ENCODE assay signal across 22 mouse cellular contexts in the genomic region with DNA sequence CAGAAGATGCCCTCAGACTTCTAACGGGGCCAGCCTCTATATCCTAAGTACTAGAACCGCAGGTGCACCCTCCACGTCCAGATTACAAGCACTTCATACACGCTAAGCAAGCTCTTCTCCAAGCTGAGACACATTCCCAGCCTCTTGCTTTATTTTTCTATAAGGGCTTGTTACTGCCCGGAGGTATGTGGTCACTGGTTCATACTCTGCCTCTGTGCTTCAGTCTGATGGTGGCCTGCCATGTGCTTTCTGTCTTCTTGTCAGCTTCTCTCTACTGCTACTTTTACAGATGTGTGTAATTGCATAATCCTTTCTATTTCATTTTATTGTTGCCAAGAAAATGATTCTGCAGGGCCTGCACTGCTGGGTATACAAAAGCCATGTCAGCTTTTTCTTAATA.
DNase-seq lines count a peak whose midpoint lies in the region; ATAC-seq lines count a peak whose summit lies in the region.
"Had no signal": no experiment of that assay in that cellular context is flagged by ENCODE, and none has a peak within 500 bp of the region (broad histone marks: within the 10 kb centered on the region; RNA-seq: fewer than 3 reads in every experiment).

No protein-coding gene starts in this region.

- WGBS in lung, embryonic 15.5 days, result 56% methylated on average over 5 of the region's 5 CpGs
- 75% methylated on average over 5 of the region's 5 CpGs for WGBS in midbrain, embryonic 10.5 days
- 72% methylated on average over 5 of the region's 5 CpGs for WGBS in midbrain, embryonic 16.5 days

- peak; percentile 85 for DNase-seq in heart, adult 11 months
- DNase-seq in heart, postnatal 14 days, result no peak
- DNase-seq in lung, postnatal 10 days, result no peak
- no peak for DNase-seq in midbrain, embryonic 10.5 days (ENCODE audit: low spot score)
- DNase-seq in retina, embryonic 14.5 days (ENCODE audit: low spot score), result peak; percentile 4
- no peak for DNase-seq in retina, postnatal 1 day
- DNase-seq: adrenal gland, adult 2 months; adrenal gland, postnatal 14 days; cerebellum, adult 11 months; cerebellum, adult 2 months; cerebellum, adult 9-11 months; cerebellum, postnatal 25 days; gastrocnemius, postnatal 25 days; heart, adult 2 months had no signal

- no peaks in the 10 kb centered on the region for H3K27me3 ChIP-seq in lung, embryonic 15.5 days
- peaks cover 36% of the 10 kb centered on the region for H3K27me3 ChIP-seq in midbrain, embryonic 10.5 days (ENCODE audit: low read depth, poor library complexity, severe bottlenecking)
- H3K27me3 ChIP-seq in midbrain, embryonic 16.5 days (ENCODE audit: control insufficient read depth, insufficient read depth, low read depth, low read length), result no peaks in the 10 kb centered on the region
- H3K27me3 ChIP-seq: forebrain, embryonic 15.5 days; heart, embryonic 13.5 days had no signal

- intact Hi-C loops in heart, postnatal 14 days (cut with DNase I), result loop anchor here (5.0 kb wide), 1 partner anchor 346 kb away; no protein-coding TSS in a partner anchor

- peaks cover 26% of the 10 kb centered on the region for H3K4me1 ChIP-seq in lung, embryonic 15.5 days
- peaks cover 61% of the 10 kb centered on the region for H3K4me1 ChIP-seq in midbrain, embryonic 10.5 days
- H3K4me1 ChIP-seq in midbrain, embryonic 16.5 days (ENCODE audit: control insufficient read depth, insufficient read depth, low read length), result peaks cover 8% of the 10 kb centered on the region; the same call in 1 of the 2 replicates

- no peak overlapping the region for H3K9ac ChIP-seq in lung, embryonic 15.5 days
- no peak overlapping the region for H3K9ac ChIP-seq in midbrain, embryonic 16.5 days (ENCODE audit: low read depth, low read length)
- H3K9ac ChIP-seq: forebrain, embryonic 15.5 days; heart, embryonic 13.5 days; hindbrain, embryonic 13.5 days had no signal

- H3K27ac ChIP-seq in lung, embryonic 15.5 days, result no peak overlapping the region
- H3K27ac ChIP-seq in midbrain, embryonic 10.5 days (replicated peaks), result peak overlapping the region; percentile 80
- no peak overlapping the region for H3K27ac ChIP-seq in midbrain, embryonic 16.5 days (ENCODE audit: low read length)
- H3K27ac ChIP-seq: forebrain, embryonic 15.5 days; heart, adult 2 months; heart, embryonic 10.5 days; heart, embryonic 13.5 days; hindbrain, embryonic 13.5 days; hindbrain, postnatal 0 days had no signal

- peak; percentile 73 for ATAC-seq in lung, embryonic 15.5 days (ENCODE audit: borderline replicate concordance, extremely low read depth, low FRiP score, low TSS enrichment)
- ATAC-seq in midbrain, embryonic 16.5 days, result no peak
- ATAC-seq: CD4-positive, CD25-positive, alpha-beta regulatory T cell, adult 4 months; forebrain, embryonic 15.5 days; hindbrain, postnatal 0 days had no signal

- no peaks in the 10 kb centered on the region for H3K36me3 ChIP-seq in lung, embryonic 15.5 days
- H3K36me3 ChIP-seq in midbrain, embryonic 10.5 days, result no peaks in the 10 kb centered on the region
- no peaks in the 10 kb centered on the region for H3K36me3 ChIP-seq in midbrain, embryonic 16.5 days (ENCODE audit: control insufficient read depth, insufficient read depth, low read length)
- H3K36me3 ChIP-seq: forebrain, embryonic 15.5 days; heart, embryonic 10.5 days; heart, embryonic 13.5 days; hindbrain, embryonic 13.5 days had no signal

- no peaks in the 10 kb centered on the region for H3K9me3 ChIP-seq in lung, embryonic 15.5 days
- H3K9me3 ChIP-seq in midbrain, embryonic 10.5 days (replicated peaks), result no peaks in the 10 kb centered on the region
- no peaks in the 10 kb centered on the region for H3K9me3 ChIP-seq in midbrain, embryonic 16.5 days (replicated peaks; ENCODE audit: control insufficient read depth, low read length, poor library complexity, severe bottlenecking)
- H3K9me3 ChIP-seq: forebrain, embryonic 15.5 days; heart, embryonic 10.5 days; heart, embryonic 13.5 days; hindbrain, embryonic 13.5 days had no signal

- H3K4me3 ChIP-seq in lung, embryonic 15.5 days, result no peak overlapping the region
- peak overlapping the region; percentile 27 for H3K4me3 ChIP-seq in midbrain, embryonic 10.5 days
- no peak overlapping the region for H3K4me3 ChIP-seq in midbrain, embryonic 16.5 days (ENCODE audit: low read depth, low read length)
- H3K4me3 ChIP-seq: forebrain, embryonic 15.5 days; heart, adult 2 months; heart, embryonic 10.5 days; heart, embryonic 13.5 days; hindbrain, embryonic 13.5 days had no signal

- H3K4me2 ChIP-seq in lung, embryonic 15.5 days, result no peak overlapping the region
- H3K4me2 ChIP-seq in midbrain, embryonic 16.5 days (ENCODE audit: low read length), result no peak overlapping the region
- H3K4me2 ChIP-seq: forebrain, embryonic 15.5 days; heart, embryonic 13.5 days; hindbrain, embryonic 13.5 days had no signal

Comparison
In these comparisons a context has a peak if more than half of its experiments do, and no peak if none do; other contexts are left out.
1. DNase-seq: peak in heart, adult 11 months (single experiment) and retina, embryonic 14.5 days (single experiment); none in heart, postnatal 14 days (0 of 2), lung, postnatal 10 days (single experiment), midbrain, embryonic 10.5 days (single experiment) and retina, postnatal 1 day (single experiment).